ENCODE assay signal across 9 mouse cellular contexts in genomic region chr9:107335909-107336308, GRCm38 (mm10). TPM values are rescaled to one million over a fixed set of nuclear protein-coding genes. Genes with fewer than 3 reads are reported as not detected.
DNase-seq lines count a peak whose midpoint lies in the region; ATAC-seq lines count a peak whose summit lies in the region.
"Had no signal": no experiment of that assay in that cellular context is flagged by ENCODE, and none has a peak within 500 bp of the region (broad histone marks: within the 10 kb centered on the region; RNA-seq: fewer than 3 reads in every experiment).

No protein-coding gene starts in this region.

- no peak overlapping the region for H3K9ac ChIP-seq in embryonic facial prominence, embryonic 11.5 days (replicated peaks; ENCODE audit: low read length)
- no peak overlapping the region for H3K9ac ChIP-seq in liver, embryonic 13.5 days
- H3K9ac ChIP-seq: limb, embryonic 12.5 days had no signal

- no peaks in the 10 kb centered on the region for H3K27me3 ChIP-seq in embryonic facial prominence, embryonic 11.5 days (ENCODE audit: control insufficient read depth, insufficient read depth, low read length)
- peaks cover 6% of the 10 kb centered on the region for H3K27me3 ChIP-seq in liver, embryonic 13.5 days

- H3K9me3 ChIP-seq in embryonic facial prominence, embryonic 11.5 days (replicated peaks; ENCODE audit: control insufficient read depth, low read length): no peaks in the 10 kb centered on the region
- no peaks in the 10 kb centered on the region for H3K9me3 ChIP-seq in liver, embryonic 13.5 days (replicated peaks)
- H3K9me3 ChIP-seq: limb, embryonic 12.5 days had no signal

- H3K4me3 ChIP-seq in embryonic facial prominence, embryonic 11.5 days (ENCODE audit: low read depth, low read length): no peak overlapping the region
- no peak overlapping the region for H3K4me3 ChIP-seq in liver, embryonic 13.5 days (replicated peaks)
- H3K4me3 ChIP-seq: limb, embryonic 12.5 days had no signal

- DNase-seq in 416B (ENCODE audit: low read depth): peak; percentile 80
- peak; percentile 84 for DNase-seq in CD4-positive helper T cell, adult 2 months (ENCODE audit: low read depth, low spot score)
- DNase-seq in adrenal gland, postnatal 4 days (ENCODE audit: low spot score in 2 of 2): peak; percentile 42 to 45
- peak; percentile 57 for DNase-seq in embryonic facial prominence, embryonic 11.5 days (ENCODE audit: low spot score)
- DNase-seq in liver, embryonic 13.5 days: peak; percentile 68
- DNase-seq in right cerebral cortex, postnatal 10 days (ENCODE audit: low spot score in 2 of 2): peak; percentile 62 to 66
- peak; percentile 56 to 70 for DNase-seq in urinary bladder, postnatal 4 days (ENCODE audit: low spot score in 2 of 2)

- no peak overlapping the region for H3K4me2 ChIP-seq in embryonic facial prominence, embryonic 11.5 days (ENCODE audit: low read depth, low read length)
- H3K4me2 ChIP-seq in liver, embryonic 13.5 days: no peak overlapping the region
- H3K4me2 ChIP-seq: limb, embryonic 12.5 days had no signal

- no peak overlapping the region for H3K27ac ChIP-seq in embryonic facial prominence, embryonic 11.5 days (replicated peaks; ENCODE audit: low read depth, low read length)
- no peak overlapping the region for H3K27ac ChIP-seq in liver, embryonic 13.5 days
- H3K27ac ChIP-seq: limb, embryonic 12.5 days had no signal

- H3K4me1 ChIP-seq in embryonic facial prominence, embryonic 11.5 days (ENCODE audit: control insufficient read depth, insufficient read depth, low read length): no peaks in the 10 kb centered on the region
- H3K4me1 ChIP-seq in liver, embryonic 13.5 days (replicated peaks): peaks cover 26% of the 10 kb centered on the region

- 15% methylated on average over 5 of the region's 5 CpGs for WGBS in embryonic facial prominence, embryonic 11.5 days
- WGBS in liver, embryonic 13.5 days (ENCODE audit: insufficient replicate concordance): 0% methylated on average over 5 of the region's 5 CpGs

- no peak for ATAC-seq in embryonic facial prominence, embryonic 11.5 days (replicated peaks; ENCODE audit: insufficient number of reproducible peaks, low FRiP score, low TSS enrichment, low read depth)
- peak; percentile 24 for ATAC-seq in inflammation-experienced regulatory T-cells, adult 6 months
- no peak for ATAC-seq in liver, embryonic 13.5 days (ENCODE audit: low read depth)

- no peaks in the 10 kb centered on the region for H3K36me3 ChIP-seq in embryonic facial prominence, embryonic 11.5 days (replicated peaks; ENCODE audit: control insufficient read depth, insufficient read depth, low read depth, low read length)
- 0 out of 2 replicates have a peak, but pooled peaks cover 2% of the 10 kb centered on the region for H3K36me3 ChIP-seq in liver, embryonic 13.5 days

RNA-seq across cellular contexts. Expression of gene Hemk1, which starts 2.2 kb away (rescaled TPM):
- total RNA-seq in adrenal gland, postnatal 4 days (2021): 10 to 100 TPM; 19.5 to 23.7 TPM
- 8.2 and 11.0 TPM in 2 replicates for polyA plus RNA-seq in embryonic facial prominence, embryonic 11.5 days (2014; fragmentation: Nextera tagmentation; extraction: Ambion mirVana)
- polyA plus RNA-seq in inflammation-experienced regulatory T-cells, adult 6 months (2017; shearing (Covaris generic)): 10 to 100 TPM; 22.0 to 35.2 (median 29.8) TPM
- polyA plus RNA-seq in liver, embryonic 13.5 days (2015; fragmentation: Nextera tagmentation; extraction: Ambion mirVana): 3.6 and 3.8 TPM in 2 replicates

RNA-seq across cellular contexts. Expression of gene 6430571L13Rik, which starts 4.5 kb away (rescaled TPM):
- total RNA-seq in adrenal gland, postnatal 4 days (2021): 1 to 10 TPM; 4.2 to 4.3 TPM
- polyA plus RNA-seq in embryonic facial prominence, embryonic 11.5 days (2014; fragmentation: Nextera tagmentation; extraction: Ambion mirVana): 0.70 and 0.72 TPM in 2 replicates
- 1 to 10 TPM in 2 of 3 experiments, under 1 TPM in 1; 0.99 to 3.2 (median 1.3) TPM for polyA plus RNA-seq in inflammation-experienced regulatory T-cells, adult 6 months (2017; shearing (Covaris generic))
- polyA plus RNA-seq in liver, embryonic 13.5 days (2015; fragmentation: Nextera tagmentation; extraction: Ambion mirVana): 0.03 and 0.09 TPM in 2 replicates

RNA-seq across cellular contexts. Expression of gene Cish, which starts 40.1 kb away (rescaled TPM):
- total RNA-seq in adrenal gland, postnatal 4 days (2021): 10 to 100 TPM; 17.8 to 22.5 TPM
- polyA plus RNA-seq in embryonic facial prominence, embryonic 11.5 days (2014; fragmentation: Nextera tagmentation; extraction: Ambion mirVana): 3.4 and 3.7 TPM in 2 replicates
- polyA plus RNA-seq in inflammation-experienced regulatory T-cells, adult 6 months (2017; shearing (Covaris generic)): 100 to 1,000 TPM in 2 of 3 experiments, 10 to 100 TPM in 1; 85.4 to 124 (median 100) TPM
- polyA plus RNA-seq in liver, embryonic 13.5 days (2015; fragmentation: Nextera tagmentation; extraction: Ambion mirVana): 10.7 and 12.2 TPM in 2 replicates

RNA-seq across cellular contexts. Expression of gene Mapkapk3, which starts 46.2 kb away (rescaled TPM):
- 10 to 100 TPM; 24.6 to 27.3 TPM for total RNA-seq in adrenal gland, postnatal 4 days (2021)
- 3.7 and 4.1 TPM in 2 replicates for polyA plus RNA-seq in embryonic facial prominence, embryonic 11.5 days (2014; fragmentation: Nextera tagmentation; extraction: Ambion mirVana)
- polyA plus RNA-seq in inflammation-experienced regulatory T-cells, adult 6 months (2017; shearing (Covaris generic)): 10 to 100 TPM; 53.9 to 59.6 (median 59.2) TPM
- 9.1 and 10.2 TPM in 2 replicates for polyA plus RNA-seq in liver, embryonic 13.5 days (2015; fragmentation: Nextera tagmentation; extraction: Ambion mirVana)
